Mouse (Mus musculus) small intestine, adult 2 months (tissue): Measurements from ENCODE around the gene Hmx3. TPM values are rescaled to one million over a fixed set of nuclear protein-coding genes. Genes with fewer than 3 reads are reported as not detected.

ENCODE experiments used
- H3K27ac ChIP-seq: fragments of 200-500 bp; 2 replicates; pipeline ENCODE4 v1.5.1; 2012; ENCODE audit warnings: low read depth, low read length, control low read depth, inconsistent platforms; ENCODE audit not compliant: insufficient read depth
- H3K27me3 ChIP-seq: fragments of 200-500 bp; 2 replicates; pipeline ENCODE4 v1.6.1; 2012; ENCODE audit warnings: mild to moderate bottlenecking, moderate library complexity, low read length, inconsistent platforms; ENCODE audit not compliant: control insufficient read depth, insufficient read depth
- H3K36me3 ChIP-seq: fragments of 200-500 bp; 2 replicates; pipeline ENCODE4 v1.6.1; 2012; ENCODE audit warnings: mild to moderate bottlenecking, low read length, control low read depth, inconsistent platforms; ENCODE audit not compliant: control insufficient read depth, insufficient read depth
- H3K4me1 ChIP-seq: fragments of 200-500 bp; 2 replicates; pipeline ENCODE4 v1.6.1; 2012; ENCODE audit warnings: low read length, inconsistent platforms, mixed read lengths; ENCODE audit not compliant: control insufficient read depth, insufficient read depth, insufficient read length
- H3K4me3 ChIP-seq: fragments of 200-500 bp; 2 replicates; pipeline ENCODE4 v1.5.1; 2012; ENCODE audit warnings: low read depth, mild to moderate bottlenecking, control low read depth, inconsistent platforms, low read length, moderate library complexity
- CTCF ChIP-seq: fragments of 200-500 bp; IDR thresholded peaks from 2 replicates; pipeline ENCODE4 v1.5.1; 2012; ENCODE audit warnings: low read depth, mild to moderate bottlenecking, control low read depth, inconsistent platforms, low read length, moderate library complexity, mixed read lengths; ENCODE audit not compliant: insufficient replicate concordance, insufficient read length; ENCODE audit errors: extremely low read depth
- POLR2A ChIP-seq: fragments of 200-500 bp; IDR thresholded peaks from 2 replicates; pipeline ENCODE4 v1.6.1; 2012; ENCODE audit warnings: low read depth, mild to moderate bottlenecking, control low read depth, inconsistent platforms, low read length, moderate library complexity
- WGBS: fragments of 180-500 bp; shearing (Covaris S2); methylation state at CpG from one replicate; pipeline ENCODE4 v1.1.7; 2018; 5-methylcytosine and 5-hydroxymethylcytosine counted together
- polyA plus RNA-seq: library from polyadenylated mRNA; depleted of rRNA; stranded (reverse); fragments of >200 nt; gene quantifications from 2 replicates; pipeline ENCODE4 v1.2.3, GENCODE M21; 2012; rRNA removed

Hmx3 gene
- polyA plus RNA-seq, result 2.4 and 4.6 TPM in 2 replicates

GRCm38 (mm10) chr7:131542115-131542871, at the start of gene Hmx3:
Gene Hmx3, plus strand, starts transcription at chr7:131542867.
- Histone ChIP-seq H3K4me1 (peaks cover 11% of the 10 kb centered on the region), H3K4me3 (peak within 1 kb of the TSS; percentile 44), H3K27me3 (peaks cover 90% of the 10 kb centered on the region), H3K36me3 (no peaks in the 10 kb centered on the region), H3K27ac (no peak within 1 kb of the TSS)
- TF ChIP-seq CTCF (no peak), POLR2A (no peak)
- 1% methylated on average over 64 of the region's 65 CpGs for WGBS

- H3K27ac ChIP-seq, result no peak overlapping the region
- no peak for TF ChIP-seq POLR2A
- no peak for TF ChIP-seq CTCF
- no peaks in the 10 kb centered on the region for H3K4me1 ChIP-seq
- WGBS, result 63% methylated on average over 2 of the region's 2 CpGs
- H3K27me3 ChIP-seq, result no peaks in the 10 kb centered on the region
- no peaks in the 10 kb centered on the region for H3K36me3 ChIP-seq
- no peak overlapping the region for H3K4me3 ChIP-seq
Observed at GRCm38 (mm10) chr7:131503739-131504138, 38.9 kb upstream of the Hmx3 start.

GRCm38 (mm10) chr7:131539979-131540378, 2.7 kb upstream of the Hmx3 start:
- 0% methylated on average over 7 of the region's 7 CpGs for WGBS
- Histone ChIP-seq H3K27me3 (peaks cover 74% of the 10 kb centered on the region), H3K4me3 (no peak overlapping the region), H3K27ac (no peak overlapping the region), H3K4me1 (peaks cover 11% of the 10 kb centered on the region), H3K36me3 (no peaks in the 10 kb centered on the region)
- TF ChIP-seq CTCF (peak; percentile 83; the same call in 1 of the 2 replicates), POLR2A (no peak)

- peak overlapping the region; percentile 26; the same call in 1 of the 2 replicates for H3K4me3 ChIP-seq
- no peak overlapping the region for H3K27ac ChIP-seq
- TF ChIP-seq CTCF, result no peak
- peaks cover 11% of the 10 kb centered on the region for H3K4me1 ChIP-seq
- H3K27me3 ChIP-seq, result peaks cover 88% of the 10 kb centered on the region
- no peaks in the 10 kb centered on the region for H3K36me3 ChIP-seq
- 4% methylated on average over 41 of the region's 41 CpGs for WGBS
Observed at GRCm38 (mm10) chr7:131541184-131542114, 1.2 kb upstream of the Hmx3 start.

- H3K27me3 ChIP-seq, result peaks cover 95% of the 10 kb centered on the region
- TF ChIP-seq POLR2A, result no peak
- TF ChIP-seq CTCF, result no peak
- no peak overlapping the region for H3K27ac ChIP-seq
- H3K4me1 ChIP-seq, result peaks cover 11% of the 10 kb centered on the region
- 2% methylated on average over 70 of the region's 71 CpGs for WGBS
- peak overlapping the region; percentile 37 for H3K4me3 ChIP-seq
- H3K36me3 ChIP-seq, result no peaks in the 10 kb centered on the region
Observed at GRCm38 (mm10) chr7:131542872-131543622, 380 bp downstream of the Hmx3 start.

GRCm38 (mm10) chr7:131543623-131544481, 1.2 kb downstream of the Hmx3 start:
- Histone ChIP-seq H3K27ac (no peak overlapping the region), H3K4me3 (peak overlapping the region; percentile 44), H3K36me3 (no peaks in the 10 kb centered on the region), H3K27me3 (peaks cover 95% of the 10 kb centered on the region), H3K4me1 (peaks cover 11% of the 10 kb centered on the region)
- 2% methylated on average over 75 of the region's 75 CpGs for WGBS
- no peak for TF ChIP-seq CTCF
- TF ChIP-seq POLR2A, result no peak
